Mouse (Mus musculus) heart, embryonic 13.5 days (tissue): ENCODE data around the gene Tex21. TPM values are rescaled to one million over a fixed set of nuclear protein-coding genes. Genes with fewer than 3 reads are reported as not detected.
"Not testable (repeated sequence)": the region's sequence is repeated elsewhere in the genome, so short reads cannot be mapped to it uniquely, and the experiment has no call there.

Source experiments
- ATAC-seq: fragments of 200-750 bp; cut with Nextera tagmentation; 2 replicates; pipeline ENCODE4 v1.8.0; 2017; ENCODE audit warnings: moderate TSS enrichment; ENCODE audit not compliant: insufficient number of reproducible peaks, low FRiP score, low TSS enrichment; ENCODE audit errors: extremely low read depth
- H3K27ac ChIP-seq: fragments of 300-500 bp; sonication (generic); replicated peaks from 2 replicates; pipeline ENCODE4 v1.5.1; 2015; ENCODE audit warnings: moderate library complexity, mild to moderate bottlenecking, inconsistent platforms
- H3K27me3 ChIP-seq: fragments of 300-500 bp; sonication (generic); replicated peaks from 2 replicates; pipeline ENCODE4 v1.6.1; 2015; ENCODE audit warnings: mild to moderate bottlenecking, inconsistent platforms
- H3K36me3 ChIP-seq: fragments of 300-500 bp; sonication (generic); 2 replicates; pipeline ENCODE4 v1.6.1; 2015; ENCODE audit warnings: mild to moderate bottlenecking, inconsistent platforms
- H3K4me1 ChIP-seq: fragments of 300-500 bp; sonication (generic); 2 replicates; pipeline ENCODE4 v1.6.1; 2015; ENCODE audit warnings: inconsistent platforms
- H3K4me2 ChIP-seq: fragments of 300-500 bp; sonication (generic); 2 replicates; pipeline ENCODE4 v1.6.1; 2015; ENCODE audit warnings: inconsistent platforms, mild to moderate bottlenecking, moderate library complexity
- H3K4me3 ChIP-seq: fragments of 300-500 bp; sonication (generic); 2 replicates; pipeline ENCODE4 v1.5.1; 2015; ENCODE audit warnings: moderate library complexity, mild to moderate bottlenecking, inconsistent platforms
- H3K9ac ChIP-seq: fragments of 300-500 bp; sonication (generic); 2 replicates; pipeline ENCODE4 v1.6.1; 2015; ENCODE audit warnings: inconsistent platforms, mild to moderate bottlenecking, moderate library complexity
- H3K9me3 ChIP-seq: fragments of 300-500 bp; sonication (generic); 2 replicates; pipeline ENCODE4 v1.6.1; 2016; ENCODE audit warnings: inconsistent platforms
- WGBS: fragments of 180-500 bp; shearing (Covaris S2); methylation state at CpG from one replicate; pipeline ENCODE4 v1.1.7; 2015; ENCODE audit warnings: mixed read lengths; 5-methylcytosine and 5-hydroxymethylcytosine counted together
- polyA plus RNA-seq: library from polyadenylated mRNA; unstranded; fragments of >200 nt; fragmentation: Nextera tagmentation; extraction: Ambion mirVana; gene quantifications from 2 replicates; pipeline ENCODE4 v1.2.1, GENCODE M21; 2015

Tex21 gene
- polyA plus RNA-seq, 1 experiment from 2014 or later, result 0.35 TPM

- Histone ChIP-seq H3K4me1 (0 out of 2 replicates have a peak, but pooled peaks cover 2% of the 10 kb centered on the region), H3K36me3 (no peaks in the 10 kb centered on the region), H3K9me3 (no peaks in the 10 kb centered on the region), H3K9ac (no peak overlapping the region), H3K4me3 (no peak overlapping the region), H3K4me2 (no peak overlapping the region), H3K27me3 (no peaks in the 10 kb centered on the region), H3K27ac (no peak overlapping the region)
- 58% methylated on average over 10 of the region's 10 CpGs for WGBS
- no peak for ATAC-seq
Observed at GRCm38 (mm10) chr12:76239145-76239838, 7.3 kb downstream of the Tex21 start.

- Histone ChIP-seq H3K4me3 (no peak overlapping the region), H3K9ac (no peak overlapping the region)
- 84% methylated on average over 6 of the region's 6 CpGs for WGBS
Observed at GRCm38 (mm10) chr12:76235253-76235652, 11.3 kb downstream of the Tex21 start.

GRCm38 (mm10) chr12:76230644-76231043, 15.9 kb downstream of the Tex21 start:
- Histone ChIP-seq H3K4me3 (no peak overlapping the region), H3K36me3 (no peaks in the 10 kb centered on the region), H3K9ac (no peak overlapping the region), H3K4me1 (peaks cover 4% of the 10 kb centered on the region; the same call in 1 of the 2 replicates), H3K9me3 (no peaks in the 10 kb centered on the region), H3K27me3 (no peaks in the 10 kb centered on the region), H3K4me2 (no peak overlapping the region), H3K27ac (no peak overlapping the region)
- WGBS, result 73% methylated on average over 6 of the region's 6 CpGs
- no peak for ATAC-seq

More at GRCm38 (mm10) chr12:76235253-76235652, 11.3 kb downstream of the Tex21 start:
- H3K27ac ChIP-seq, result no peak overlapping the region
- no peaks in the 10 kb centered on the region for H3K27me3 ChIP-seq
- no peaks in the 10 kb centered on the region for H3K36me3 ChIP-seq
- ATAC-seq, result no peak
- no peaks in the 10 kb centered on the region for H3K9me3 ChIP-seq
- H3K4me2 ChIP-seq, result no peak overlapping the region
- H3K4me1 ChIP-seq, result peaks cover 2% of the 10 kb centered on the region; the same call in 1 of the 2 replicates

- not testable (repeated sequence) for H3K9me3 ChIP-seq, H3K4me2 ChIP-seq, H3K36me3 ChIP-seq, ATAC-seq, H3K4me3 ChIP-seq, H3K4me1 ChIP-seq, H3K9ac ChIP-seq, H3K27ac ChIP-seq, H3K27me3 ChIP-seq
- 34% methylated on average over 1 of the region's 8 CpGs for WGBS
Observed at GRCm38 (mm10) chr12:76222104-76222503, 24.4 kb downstream of the Tex21 start.

DNA sequence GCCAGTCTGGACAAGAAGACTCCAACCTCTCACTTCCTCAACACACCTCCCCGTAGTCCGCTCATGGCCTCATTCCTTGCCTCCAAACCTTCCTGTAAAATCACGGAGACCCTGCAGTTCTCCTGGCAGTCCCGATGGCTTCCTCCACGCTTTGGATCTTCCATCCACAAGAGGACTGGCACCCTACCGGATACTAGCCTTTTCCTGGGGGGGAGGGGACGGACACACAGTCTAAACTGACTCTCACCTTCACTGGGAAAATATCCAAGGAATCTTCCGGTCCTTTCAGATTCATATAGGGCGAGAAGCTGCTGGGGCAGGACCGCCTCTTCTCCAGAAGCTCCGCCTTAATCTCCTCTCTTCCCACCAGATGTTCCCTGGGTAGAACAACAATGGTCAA, 29.8 kb downstream of the Tex21 start:
- no peak overlapping the region for H3K4me3 ChIP-seq

GRCm38 (mm10) chr12:76215121-76215520, 31.4 kb downstream of the Tex21 start:
- H3K27me3 ChIP-seq, result no peaks in the 10 kb centered on the region
- no peak overlapping the region for H3K27ac ChIP-seq
- no peaks in the 10 kb centered on the region for H3K9me3 ChIP-seq
- peak overlapping the region; percentile 19; the same call in 1 of the 2 replicates for H3K4me2 ChIP-seq
- H3K36me3 ChIP-seq, result no peaks in the 10 kb centered on the region
- no peak for ATAC-seq
- peaks cover 24% of the 10 kb centered on the region for H3K4me1 ChIP-seq
- H3K9ac ChIP-seq, result no peak overlapping the region
- H3K4me3 ChIP-seq, result no peak overlapping the region
- 10% methylated on average over 5 of the region's 5 CpGs for WGBS

More for the DNA sequence above, 29.8 kb downstream of the Tex21 start:
- H3K9ac ChIP-seq, result no peak overlapping the region
- H3K27ac ChIP-seq, result no peak overlapping the region
- H3K27me3 ChIP-seq, result no peaks in the 10 kb centered on the region
- no peaks in the 10 kb centered on the region for H3K36me3 ChIP-seq
- H3K4me1 ChIP-seq, result peaks cover 24% of the 10 kb centered on the region
- no peaks in the 10 kb centered on the region for H3K9me3 ChIP-seq
- peak overlapping the region; percentile 29; the same call in 1 of the 2 replicates for H3K4me2 ChIP-seq
- 47% methylated on average over 11 of the region's 11 CpGs for WGBS
- ATAC-seq, result no peak

GRCm38 (mm10) chr12:76209429-76209974, 37.0 kb downstream of the Tex21 start:
- Histone ChIP-seq H3K9ac (no peak overlapping the region), H3K4me3 (no peak overlapping the region), H3K27ac (no peak overlapping the region), H3K36me3 (no peaks in the 10 kb centered on the region), H3K4me2 (no peak overlapping the region), H3K9me3 (no peaks in the 10 kb centered on the region), H3K4me1 (peaks cover 2% of the 10 kb centered on the region; the same call in 1 of the 2 replicates), H3K27me3 (no peaks in the 10 kb centered on the region)
- no peak for ATAC-seq
- 83% methylated on average over 5 of the region's 5 CpGs for WGBS

GRCm38 (mm10) chr12:76200326-76200725, 46.2 kb downstream of the Tex21 start:
- Histone ChIP-seq H3K27ac (no peak overlapping the region), H3K36me3 (no peaks in the 10 kb centered on the region)
- 65% methylated on average over 4 of the region's 4 CpGs for WGBS

DNA sequence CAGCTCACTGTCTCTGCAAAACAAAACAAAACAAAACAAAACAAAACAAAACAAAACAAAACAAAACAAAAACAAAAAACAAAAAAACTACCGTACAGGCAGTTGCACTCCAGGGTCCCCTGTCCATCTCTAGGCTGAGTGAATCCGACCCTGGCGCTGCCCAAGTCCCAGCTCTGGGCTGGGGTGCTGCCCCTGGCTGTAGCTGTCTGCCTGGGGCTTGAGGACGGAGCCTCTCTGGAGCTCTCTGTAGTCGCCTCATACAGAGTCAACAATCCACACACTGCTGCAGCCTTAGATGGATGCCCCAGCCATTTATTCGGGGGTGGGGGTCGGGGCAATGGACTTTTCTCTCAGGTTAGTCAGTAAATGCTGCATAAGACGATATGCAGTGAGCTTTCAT, 49.5 kb downstream of the Tex21 start:
- peaks cover 14% of the 10 kb centered on the region; the same call in 1 of the 2 replicates for H3K27me3 ChIP-seq
- 38% methylated on average over 8 of the region's 8 CpGs for WGBS
- no peak overlapping the region for H3K27ac ChIP-seq
- no peak for ATAC-seq
- peak overlapping the region; percentile 48 for H3K4me3 ChIP-seq
- no peaks in the 10 kb centered on the region for H3K36me3 ChIP-seq
- H3K9ac ChIP-seq, result peak overlapping the region; percentile 70
- H3K4me1 ChIP-seq, result peaks cover 11% of the 10 kb centered on the region
- peak overlapping the region; percentile 83 for H3K4me2 ChIP-seq
- no peaks in the 10 kb centered on the region for H3K9me3 ChIP-seq

More at GRCm38 (mm10) chr12:76200326-76200725, 46.2 kb downstream of the Tex21 start:
- Histone ChIP-seq H3K4me3 (no peak overlapping the region), H3K4me2 (no peak overlapping the region), H3K9me3 (no peaks in the 10 kb centered on the region), H3K27me3 (peaks cover 10% of the 10 kb centered on the region; the same call in 1 of the 2 replicates), H3K4me1 (peaks cover 11% of the 10 kb centered on the region), H3K9ac (no peak overlapping the region)
- ATAC-seq, result no peak

GRCm38 (mm10) chr12:76196709-76197054, 49.9 kb downstream of the Tex21 start:
- Histone ChIP-seq H3K9ac (peak overlapping the region; percentile 70), H3K4me1 (peaks cover 11% of the 10 kb centered on the region), H3K27ac (no peak overlapping the region), H3K9me3 (no peaks in the 10 kb centered on the region), H3K27me3 (peaks cover 14% of the 10 kb centered on the region; the same call in 1 of the 2 replicates), H3K36me3 (no peaks in the 10 kb centered on the region), H3K4me3 (peak overlapping the region; percentile 48), H3K4me2 (peak overlapping the region; percentile 83)
- WGBS, result 11% methylated on average over 6 of the region's 6 CpGs
- no peak for ATAC-seq

DNA sequence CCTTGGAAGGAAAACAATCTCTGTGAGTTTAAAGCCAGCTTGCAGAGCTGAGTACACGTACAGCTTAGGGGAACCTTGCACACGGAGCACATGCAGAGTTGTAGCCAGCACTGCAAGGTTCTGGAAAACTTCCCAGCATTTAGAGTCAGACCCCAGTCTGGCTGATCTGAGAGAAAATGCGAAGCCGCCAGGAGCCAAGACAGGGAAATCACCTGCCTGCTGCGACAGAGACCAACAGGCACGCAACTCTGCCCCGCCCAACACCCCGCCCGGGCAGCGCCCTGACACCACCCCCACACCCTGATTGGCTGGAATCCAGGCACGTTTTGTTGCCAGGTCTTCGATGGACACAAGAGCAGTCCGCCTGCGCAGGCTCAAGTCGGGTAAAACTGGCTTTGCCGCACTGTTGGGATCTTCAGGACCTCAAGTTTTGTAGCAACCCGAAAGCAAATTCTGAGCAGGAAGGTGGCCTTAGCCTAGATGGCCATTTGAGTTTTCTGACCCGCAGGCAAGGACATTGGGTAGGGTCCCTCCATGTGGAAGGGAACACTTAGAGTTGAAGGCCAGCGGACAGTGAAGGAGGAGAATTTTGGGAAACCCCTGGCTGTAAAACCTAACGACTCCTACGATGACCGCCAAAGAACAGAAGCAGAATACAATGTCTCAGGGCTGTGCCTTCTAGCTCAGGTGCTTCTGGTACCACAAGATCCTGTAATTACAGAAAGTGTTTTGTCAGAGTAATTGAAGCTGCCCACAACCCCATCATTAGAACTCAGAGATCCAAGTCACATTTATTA, 50.4 kb downstream of the Tex21 start:
- H3K9ac ChIP-seq, result peak overlapping the region; percentile 70
- peak overlapping the region; percentile 56 for H3K27ac ChIP-seq
- H3K4me2 ChIP-seq, result peak overlapping the region; percentile 83
- WGBS, result 1% methylated on average over 22 of the region's 22 CpGs
- no peaks in the 10 kb centered on the region for H3K36me3 ChIP-seq
- ATAC-seq, result peak; percentile 73; the same call in 1 of the 2 replicates
- peak overlapping the region; percentile 48 for H3K4me3 ChIP-seq
- no peaks in the 10 kb centered on the region for H3K9me3 ChIP-seq
- H3K4me1 ChIP-seq, result peaks cover 11% of the 10 kb centered on the region
- peaks cover 14% of the 10 kb centered on the region; the same call in 1 of the 2 replicates for H3K27me3 ChIP-seq
